Mouse (Mus musculus) heart, postnatal 0 days (tissue): Measurements from ENCODE around the gene Phactr3. TPM values are rescaled to one million over a fixed set of nuclear protein-coding genes. Genes with fewer than 3 reads are reported as not detected.

Source experiments
- ATAC-seq: fragments of 200-750 bp; cut with Nextera tagmentation; 2 replicates; pipeline ENCODE4 v1.8.0; 2017; ENCODE audit warnings: low read depth, moderate number of reproducible peaks, moderate library complexity; ENCODE audit not compliant: insufficient read depth
- DNase-seq: peaks from one replicate; pipeline ENCODE4 v3.0.0-alpha.2; 2016; ENCODE audit warnings: low spot score
- H3K27ac ChIP-seq: fragments of 300-500 bp; sonication (generic); 2 replicates; pipeline ENCODE4 v1.5.1; 2014; ENCODE audit warnings: low read depth, mild to moderate bottlenecking
- H3K27me3 ChIP-seq: fragments of 300-500 bp; sonication (generic); 2 replicates; pipeline ENCODE4 v1.6.1; 2014; ENCODE audit warnings: low read length, mixed read lengths; ENCODE audit not compliant: control insufficient read depth, insufficient read depth
- H3K36me3 ChIP-seq: fragments of 300-500 bp; sonication (generic); replicated peaks from 2 replicates; pipeline ENCODE4 v1.6.1; 2014; ENCODE audit warnings: low read length, mixed read lengths; ENCODE audit not compliant: control insufficient read depth, insufficient read depth
- H3K4me1 ChIP-seq: fragments of 300-500 bp; sonication (generic); 2 replicates; pipeline ENCODE4 v1.6.1; 2014; ENCODE audit warnings: antibody characterized with exemption; ENCODE audit not compliant: control insufficient read depth, insufficient read depth
- H3K4me2 ChIP-seq: fragments of 300-500 bp; sonication (generic); 2 replicates; pipeline ENCODE4 v1.6.1; 2014; ENCODE audit warnings: low read depth, mild to moderate bottlenecking, low read length, moderate library complexity
- H3K4me3 ChIP-seq: fragments of 300-500 bp; sonication (generic); 2 replicates; pipeline ENCODE4 v1.5.1; 2014; ENCODE audit warnings: low read depth, low read length
- H3K9ac ChIP-seq: fragments of 300-500 bp; sonication (generic); replicated peaks from 2 replicates; pipeline ENCODE4 v1.6.1; 2014; ENCODE audit warnings: low read depth, low read length, mixed read lengths
- H3K9me3 ChIP-seq: fragments of 300-500 bp; sonication (generic); replicated peaks from 2 replicates; pipeline ENCODE4 v1.6.1; 2016; ENCODE audit warnings: low read length; ENCODE audit not compliant: control insufficient read depth
- CTCF ChIP-seq: IDR thresholded peaks from 2 replicates; pipeline ENCODE4 v1.5.1; 2016; ENCODE audit warnings: antibody characterized with exemption, control low read depth, low read depth
- EP300 ChIP-seq: IDR thresholded peaks from 2 replicates; pipeline ENCODE4 v1.6.1; 2016; ENCODE audit warnings: antibody characterized with exemption, low read depth
- WGBS: fragments of 180-500 bp; shearing (Covaris S2); extraction: QIAGEN DNeasy Blood & Tissue Kit; methylation state at CpG from one replicate; pipeline ENCODE4 v1.1.7; 2014; 5-methylcytosine and 5-hydroxymethylcytosine counted together
- polyA plus RNA-seq: library from polyadenylated mRNA; unstranded; fragments of >200 nt; fragmentation: Nextera tagmentation; extraction: Ambion mirVana; gene quantifications from 2 replicates; pipeline ENCODE4 v1.2.1, GENCODE M21; 2015
- total RNA-seq: library from RNA; depleted of rRNA; stranded (reverse); fragments of >200 nt; gene quantifications from 2 replicates; pipeline ENCODE4 v1.2.3, GENCODE M21; 2014; ENCODE audit warnings: low replicate concordance

The Phactr3 gene
- total and polyA plus RNA-seq, 2 experiments from 2014 or later = 3.6 to 4.0 TPM

- WGBS = 4% methylated on average over 3 of the region's 3 CpGs
- no peak overlapping the region for H3K9ac ChIP-seq
- no peaks in the 10 kb centered on the region for H3K9me3 ChIP-seq
- no peaks in the 10 kb centered on the region for H3K27me3 ChIP-seq
- no peaks in the 10 kb centered on the region for H3K4me1 ChIP-seq
- TF ChIP-seq EP300 = no peak
- TF ChIP-seq CTCF = no peak
- H3K27ac ChIP-seq = no peak overlapping the region
- H3K4me2 ChIP-seq = no peak overlapping the region
- no peak for DNase-seq
- ATAC-seq = no peak
- H3K4me3 ChIP-seq = no peak overlapping the region
- H3K36me3 ChIP-seq = no peaks in the 10 kb centered on the region
These were observed 138.5 kb downstream of the Phactr3 start for GRCm38 (mm10) chr2:178257117-178257825.

GRCm38 (mm10) chr2:178257986-178258555 lies 139.3 kb downstream of the Phactr3 start:
- no peak overlapping the region for H3K9ac ChIP-seq
- no peak for ATAC-seq
- H3K27me3 ChIP-seq = no peaks in the 10 kb centered on the region
- H3K36me3 ChIP-seq = no peaks in the 10 kb centered on the region
- DNase-seq = no peak
- H3K27ac ChIP-seq = no peak overlapping the region
- 31% methylated on average over 1 of the region's 2 CpGs for WGBS
- no peak for TF ChIP-seq EP300
- no peak for TF ChIP-seq CTCF
- no peaks in the 10 kb centered on the region for H3K4me1 ChIP-seq
- H3K9me3 ChIP-seq = no peaks in the 10 kb centered on the region
- H3K4me3 ChIP-seq = no peak overlapping the region
- no peak overlapping the region for H3K4me2 ChIP-seq

GRCm38 (mm10) chr2:178263055-178263454 lies 144.3 kb downstream of the Phactr3 start:
- ATAC-seq = no peak
- H3K36me3 ChIP-seq = no peaks in the 10 kb centered on the region
- WGBS = 72% methylated on average over 4 of the region's 4 CpGs

GRCm38 (mm10) chr2:178264389-178264788 lies 145.6 kb downstream of the Phactr3 start:
- WGBS = 5% methylated on average over 8 of the region's 8 CpGs

More at GRCm38 (mm10) chr2:178263055-178263454, 144.3 kb downstream of the Phactr3 start:
- no peak for DNase-seq
- no peak for TF ChIP-seq CTCF
- no peak for TF ChIP-seq EP300
- H3K4me3 ChIP-seq = no peak overlapping the region
- H3K9ac ChIP-seq = no peak overlapping the region
- H3K27me3 ChIP-seq = no peaks in the 10 kb centered on the region
- H3K4me1 ChIP-seq = no peaks in the 10 kb centered on the region; the same call in 1 of the 2 replicates
- no peak overlapping the region for H3K27ac ChIP-seq
- no peaks in the 10 kb centered on the region for H3K9me3 ChIP-seq
- H3K4me2 ChIP-seq = no peak overlapping the region

GRCm38 (mm10) chr2:178265454-178265853 lies 146.7 kb downstream of the Phactr3 start:
- ATAC-seq = peak; percentile 61
- TF ChIP-seq EP300 (no peak), CTCF (no peak)
- WGBS = 18% methylated on average over 2 of the region's 2 CpGs

More at GRCm38 (mm10) chr2:178264389-178264788, 145.6 kb downstream of the Phactr3 start:
- Histone ChIP-seq H3K4me1 (no peaks in the 10 kb centered on the region; the same call in 1 of the 2 replicates), H3K9ac (no peak overlapping the region), H3K4me3 (no peak overlapping the region), H3K9me3 (no peaks in the 10 kb centered on the region), H3K27ac (no peak overlapping the region), H3K36me3 (no peaks in the 10 kb centered on the region), H3K4me2 (no peak overlapping the region), H3K27me3 (no peaks in the 10 kb centered on the region)
- TF ChIP-seq CTCF = peak; percentile 88
- TF ChIP-seq EP300 = no peak
- peak; percentile 61 for ATAC-seq
- peak; percentile 61 for DNase-seq

More at GRCm38 (mm10) chr2:178265454-178265853, 146.7 kb downstream of the Phactr3 start:
- H3K27me3 ChIP-seq = no peaks in the 10 kb centered on the region
- no peak overlapping the region for H3K4me3 ChIP-seq
- no peak overlapping the region for H3K27ac ChIP-seq
- no peak overlapping the region for H3K4me2 ChIP-seq
- H3K9ac ChIP-seq = no peak overlapping the region
- no peaks in the 10 kb centered on the region for H3K36me3 ChIP-seq
- no peaks in the 10 kb centered on the region for H3K9me3 ChIP-seq
- DNase-seq = no peak
- H3K4me1 ChIP-seq = no peaks in the 10 kb centered on the region; the same call in 1 of the 2 replicates
